Mouse (Mus musculus): Measurements from ENCODE around the gene Hoxb6. TPM values are rescaled to one million over a fixed set of nuclear protein-coding genes. Genes with fewer than 3 reads are reported as not detected.
A peak's percentile ranks its signal among the peaks of the same experiment; 100 is the strongest.

Hoxb6 gene
- total RNA-seq, 2 experiments from 2014 or later, result not detected

DNA sequence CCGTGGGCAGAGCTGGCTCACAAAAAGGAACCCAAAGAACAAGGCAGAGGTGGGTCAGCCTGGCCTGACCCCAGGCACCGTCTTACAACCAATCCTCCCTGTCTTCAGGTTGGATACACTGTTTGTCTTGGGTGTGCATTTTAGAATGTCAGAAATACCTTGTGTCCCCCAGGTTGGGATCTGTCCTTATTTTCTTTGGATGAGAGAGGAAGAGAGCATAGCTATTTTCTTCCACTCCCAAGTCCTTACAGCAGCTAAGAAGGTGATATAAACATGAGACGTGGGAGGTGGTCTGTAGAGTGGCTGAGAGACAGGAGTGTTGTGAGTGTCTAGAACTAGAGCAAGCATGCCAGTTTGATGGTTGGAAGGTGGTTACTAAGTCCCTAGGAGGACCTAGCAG is 5.2 kb downstream of the Hoxb6 start:
- no peak for ATAC-seq (replicated peaks; ENCODE audit: low FRiP score, low TSS enrichment, poor library complexity, severe bottlenecking)

DNA sequence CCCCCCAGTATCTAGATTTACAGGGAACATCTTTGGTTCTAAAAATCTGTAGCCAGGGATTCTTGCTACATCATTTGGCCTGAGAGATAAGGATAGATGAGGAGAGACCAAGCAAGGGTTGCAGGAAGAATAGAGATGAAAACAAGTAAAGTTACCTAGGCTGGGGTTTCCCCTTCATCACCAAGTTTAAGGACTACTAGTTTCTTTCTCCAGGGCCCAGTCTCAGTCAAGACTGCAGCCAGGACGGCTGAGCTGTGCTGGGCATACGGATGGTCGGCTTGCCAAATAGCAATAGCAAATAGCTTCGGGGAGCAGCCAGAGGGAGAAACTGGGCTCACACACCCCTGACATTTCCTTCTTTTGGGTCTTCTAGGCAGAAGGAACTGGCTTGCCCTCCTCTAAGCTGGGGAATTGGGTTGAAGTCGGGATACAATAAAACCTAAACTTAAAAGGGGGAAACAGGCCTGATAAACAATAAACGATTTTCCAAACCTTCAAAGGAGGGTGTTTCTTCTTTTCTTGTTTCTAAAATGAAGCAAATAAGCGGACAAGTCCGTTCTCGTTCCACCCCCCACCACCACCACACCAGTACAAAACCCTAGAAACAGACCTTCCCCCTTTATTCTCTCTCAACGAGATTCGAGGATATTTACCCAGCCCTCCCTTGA is 5.8 kb downstream of the Hoxb6 start:
- no peak for ATAC-seq (replicated peaks; ENCODE audit: low FRiP score, low TSS enrichment, poor library complexity, severe bottlenecking)

DNA sequence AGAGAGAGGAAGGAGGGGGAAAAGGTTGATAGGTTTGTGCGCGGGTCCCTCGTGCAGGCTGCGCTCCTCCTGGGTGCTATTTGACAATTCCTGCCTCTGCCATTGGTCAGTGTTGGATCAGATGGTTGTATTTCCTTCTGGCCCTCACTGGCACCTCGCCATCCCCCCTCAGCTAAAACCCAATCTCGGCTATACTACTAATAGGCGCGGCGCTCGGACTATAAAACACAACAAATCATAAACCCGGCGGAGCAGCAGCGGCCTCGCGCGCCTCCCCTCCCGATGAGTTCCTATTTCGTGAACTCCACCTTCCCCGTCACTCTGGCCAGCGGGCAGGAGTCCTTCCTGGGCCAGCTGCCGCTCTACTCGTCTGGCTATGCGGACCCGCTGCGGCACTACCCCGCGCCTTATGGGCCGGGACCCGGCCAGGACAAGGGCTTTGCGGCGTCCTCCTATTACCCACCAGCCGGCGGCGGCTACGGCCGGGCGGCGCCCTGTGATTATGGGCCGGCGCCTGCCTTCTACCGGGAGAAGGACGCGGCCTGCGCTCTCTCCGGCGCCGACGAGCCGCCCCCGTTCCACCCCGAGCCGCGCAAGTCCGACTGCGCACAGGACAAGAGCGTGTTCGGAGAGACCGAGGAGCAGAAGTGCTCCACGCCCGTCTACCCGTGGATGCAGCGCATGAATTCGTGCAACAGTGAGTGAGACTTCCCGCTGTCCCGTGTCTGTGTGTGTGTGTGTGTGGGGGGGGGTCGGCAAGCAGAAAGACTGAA is 6.8 kb downstream of the Hoxb6 start:
- no peak for ATAC-seq (replicated peaks; ENCODE audit: low FRiP score, low TSS enrichment, poor library complexity, severe bottlenecking)

DNA sequence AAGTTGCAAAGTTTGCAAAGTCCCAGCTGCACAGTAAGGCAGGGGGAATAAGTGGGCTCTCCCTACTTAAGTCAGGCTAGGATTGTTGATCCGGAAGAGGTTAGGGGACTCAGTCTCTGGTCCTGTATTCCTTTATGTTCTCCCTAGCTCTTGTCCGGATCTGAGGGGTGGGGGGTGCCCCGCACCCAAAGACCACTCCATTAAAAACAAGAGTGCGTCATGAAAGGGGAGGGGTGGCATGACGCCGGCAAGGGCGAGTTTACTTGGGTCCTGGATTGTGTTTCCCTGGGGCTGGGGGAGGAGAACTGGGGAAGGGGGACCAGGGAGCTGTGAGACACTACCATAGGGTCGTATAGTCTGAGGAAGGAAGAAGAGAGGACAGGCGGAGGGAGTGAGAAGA is 7.5 kb downstream of the Hoxb6 start:
- ATAC-seq (replicated peaks; ENCODE audit: low FRiP score, low TSS enrichment, poor library complexity, severe bottlenecking), result no peak

DNA sequence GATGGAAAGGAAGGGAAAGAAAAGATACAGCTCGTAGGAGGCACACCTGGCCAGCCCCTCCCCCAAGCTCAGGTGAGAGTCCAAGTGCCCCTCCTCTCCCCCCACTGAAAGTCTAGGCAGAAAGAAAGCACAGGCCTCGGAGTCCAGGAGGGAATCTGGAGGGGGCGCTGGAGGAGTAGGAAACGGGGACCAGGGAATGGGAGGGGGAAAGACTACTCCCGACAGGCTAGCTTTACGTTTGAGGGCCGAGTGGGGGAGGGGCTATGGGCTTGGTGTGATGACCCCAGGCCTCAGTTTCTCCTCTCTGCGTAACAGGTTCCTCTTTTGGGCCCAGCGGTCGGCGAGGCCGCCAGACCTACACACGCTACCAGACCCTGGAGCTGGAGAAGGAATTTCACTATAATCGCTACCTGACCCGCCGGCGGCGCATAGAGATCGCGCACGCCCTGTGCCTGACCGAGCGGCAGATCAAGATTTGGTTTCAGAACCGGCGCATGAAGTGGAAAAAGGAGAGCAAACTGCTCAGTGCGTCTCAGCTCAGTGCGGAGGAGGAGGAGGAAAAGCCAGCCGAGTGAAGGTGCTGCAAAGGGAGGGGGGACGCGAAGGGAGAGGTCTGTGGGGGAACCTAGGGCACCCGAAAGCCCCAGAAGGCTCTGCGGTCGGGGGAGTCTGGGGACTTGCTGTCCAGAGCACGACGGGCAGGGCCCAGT is 8.2 kb downstream of the Hoxb6 start:
- ATAC-seq (replicated peaks; ENCODE audit: low FRiP score, low TSS enrichment, poor library complexity, severe bottlenecking), result no peak

DNA sequence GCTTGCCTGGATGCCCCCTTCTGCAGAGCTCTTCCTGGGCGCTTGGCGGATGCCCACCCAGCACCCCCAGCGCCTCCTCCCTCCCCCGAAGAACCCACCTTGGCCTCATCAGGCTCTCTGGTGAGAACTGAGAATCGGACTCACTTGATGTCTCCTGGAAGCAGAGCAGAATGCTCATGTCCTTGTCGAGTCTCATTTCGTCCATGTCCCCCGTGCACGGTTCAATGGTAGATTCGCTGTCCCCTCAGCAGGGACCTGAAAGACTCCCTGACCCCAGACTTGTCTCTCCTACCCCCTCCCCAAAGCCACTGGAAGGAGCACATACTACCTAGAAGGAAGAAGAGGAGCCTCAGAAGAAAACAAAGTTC is 8.8 kb downstream of the Hoxb6 start:
- no peak for ATAC-seq (replicated peaks; ENCODE audit: low FRiP score, low TSS enrichment, poor library complexity, severe bottlenecking)

DNA sequence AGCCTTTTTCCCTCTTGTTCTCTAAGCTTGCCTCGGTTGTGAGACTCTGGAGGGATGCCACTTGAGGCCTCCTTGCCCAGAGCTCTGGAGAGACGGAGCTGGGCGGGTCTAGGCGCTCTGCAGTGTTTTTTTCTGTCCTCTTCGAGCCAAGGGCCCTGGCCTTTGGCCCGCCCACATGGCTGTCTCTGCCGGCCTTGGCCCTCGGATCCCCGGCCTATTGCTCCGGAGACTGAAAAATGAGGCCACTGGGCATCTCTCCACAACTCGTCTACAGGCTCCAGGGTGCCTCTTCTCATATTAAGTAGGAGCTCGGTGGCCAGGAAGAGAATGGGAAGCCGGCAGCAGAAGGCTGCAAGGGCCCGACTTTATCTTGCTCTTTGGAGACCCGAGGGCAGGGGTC is 9.6 kb downstream of the Hoxb6 start:
- no peak for ATAC-seq (replicated peaks; ENCODE audit: low FRiP score, low TSS enrichment, poor library complexity, severe bottlenecking)

DNA sequence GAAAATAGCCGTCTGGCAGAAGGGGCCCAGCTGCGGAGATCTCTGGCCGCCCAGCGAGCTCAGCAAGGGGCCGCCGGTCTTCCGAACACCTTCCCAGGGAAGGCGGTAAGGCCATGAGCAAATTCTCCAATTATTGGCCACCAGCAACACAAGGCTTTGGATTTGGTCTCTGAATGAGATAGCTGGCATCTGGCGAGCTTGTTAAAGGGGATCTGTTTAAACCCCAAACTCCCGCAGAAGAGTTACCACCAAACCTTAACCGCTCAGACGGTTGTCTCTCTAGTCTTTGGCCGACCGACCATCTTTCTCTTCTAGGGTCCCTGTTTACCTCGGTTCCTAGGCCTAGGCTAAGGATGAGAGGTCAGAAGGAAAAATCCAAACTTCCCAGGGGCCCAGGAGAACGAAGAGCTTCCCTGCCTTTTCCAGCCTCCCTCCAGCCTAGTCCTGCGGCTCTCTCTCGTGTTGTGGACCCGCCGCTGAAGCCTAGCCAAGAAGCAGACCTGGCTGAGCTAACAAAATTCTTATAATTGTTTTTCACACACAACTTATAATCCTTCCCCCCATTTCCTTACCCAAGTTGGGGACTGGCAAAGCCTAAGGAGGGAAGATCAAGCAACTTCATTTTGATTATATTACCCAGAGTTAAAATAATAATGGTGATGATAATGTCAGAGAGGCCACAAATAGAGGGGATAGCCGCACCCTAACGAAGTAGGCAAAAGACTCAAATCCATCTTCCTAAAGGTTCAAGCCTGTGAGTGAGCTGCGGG is 10.3 kb downstream of the Hoxb6 start:
- no peak for ATAC-seq (replicated peaks; ENCODE audit: low FRiP score, low TSS enrichment, poor library complexity, severe bottlenecking)

DNA sequence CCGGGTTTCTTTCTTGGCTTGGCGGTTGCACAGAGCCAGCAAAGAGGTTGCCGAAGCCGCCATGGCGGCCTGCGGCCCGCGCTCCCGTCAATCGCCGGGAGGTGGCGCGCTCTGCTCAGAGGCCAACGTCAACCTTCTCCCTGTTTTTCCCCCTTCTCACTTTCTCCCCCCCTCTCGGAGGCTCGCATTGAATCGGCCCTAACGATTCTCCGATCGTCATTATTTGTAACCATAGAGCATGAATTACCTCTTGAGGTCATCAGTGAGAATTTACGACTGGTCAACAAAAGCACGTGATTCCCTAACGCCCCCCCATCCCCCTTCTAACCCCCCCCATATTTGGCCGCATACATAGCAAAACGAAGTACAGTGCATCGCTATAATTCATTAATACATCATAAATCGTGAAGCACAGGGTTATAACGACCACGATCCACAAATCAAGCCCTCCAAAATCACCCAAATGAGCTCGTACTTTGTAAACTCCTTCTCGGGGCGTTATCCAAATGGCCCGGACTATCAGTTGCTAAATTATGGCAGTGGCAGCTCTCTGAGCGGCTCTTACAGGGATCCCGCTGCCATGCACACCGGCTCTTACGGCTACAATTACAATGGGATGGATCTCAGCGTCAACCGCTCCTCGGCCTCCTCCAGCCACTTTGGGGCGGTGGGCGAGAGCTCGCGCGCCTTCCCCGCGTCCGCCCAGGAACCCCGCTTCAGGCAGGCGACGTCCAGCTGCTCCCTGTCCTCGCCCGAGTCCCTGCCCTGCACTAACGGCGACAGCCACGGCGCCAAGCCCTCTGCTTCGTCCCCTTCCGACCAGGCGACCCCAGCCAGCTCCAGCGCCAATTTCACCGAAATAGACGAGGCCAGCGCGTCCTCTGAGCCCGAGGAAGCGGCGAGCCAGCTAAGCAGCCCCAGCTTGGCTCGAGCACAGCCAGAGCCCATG is 11.1 kb downstream of the Hoxb6 start, which contains the start of gene Hoxb5:
Hoxb5 (plus strand) TSS at position 186 of the 949 bp plus-strand sequence.
- ATAC-seq (replicated peaks; ENCODE audit: low FRiP score, low TSS enrichment, poor library complexity, severe bottlenecking), result peak; percentile 59; the same call in 1 of the 2 replicates

DNA sequence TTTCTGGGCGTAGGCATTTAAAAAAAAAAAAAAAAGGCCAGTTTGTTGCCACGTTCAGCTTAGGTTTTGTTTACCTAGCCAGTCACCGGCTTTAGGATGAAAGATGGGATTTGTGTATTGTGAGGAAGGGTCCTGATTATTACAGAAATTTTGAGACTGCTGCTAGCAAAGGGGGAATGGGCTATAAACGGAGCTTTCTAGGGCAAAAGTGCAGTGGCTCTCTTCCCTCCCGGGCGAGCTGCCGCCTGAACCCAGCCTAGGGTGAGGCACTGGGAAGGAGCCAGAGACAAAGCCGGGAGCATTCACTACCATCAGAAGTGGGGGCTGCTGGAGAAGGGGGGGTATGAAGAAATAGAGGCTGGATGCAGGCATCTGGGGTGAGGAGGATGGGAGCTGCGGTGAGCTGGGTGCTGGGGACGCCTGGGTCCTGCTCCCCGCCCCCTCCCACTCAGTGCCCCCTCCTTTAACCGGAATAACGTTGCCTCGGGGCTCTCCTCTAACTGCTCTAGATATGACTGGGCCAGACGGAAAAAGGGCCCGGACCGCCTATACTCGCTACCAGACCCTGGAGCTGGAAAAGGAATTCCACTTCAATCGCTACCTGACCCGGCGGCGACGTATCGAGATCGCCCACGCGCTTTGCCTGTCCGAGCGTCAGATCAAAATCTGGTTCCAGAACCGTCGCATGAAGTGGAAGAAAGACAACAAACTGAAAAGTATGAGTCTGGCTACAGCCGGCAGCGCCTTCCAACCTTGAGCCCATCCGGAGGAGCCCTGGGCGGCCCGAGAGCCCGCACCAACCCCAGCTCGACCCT is 12.3 kb downstream of the Hoxb6 start:
- no peak for ATAC-seq (replicated peaks; ENCODE audit: low FRiP score, low TSS enrichment, poor library complexity, severe bottlenecking)

DNA sequence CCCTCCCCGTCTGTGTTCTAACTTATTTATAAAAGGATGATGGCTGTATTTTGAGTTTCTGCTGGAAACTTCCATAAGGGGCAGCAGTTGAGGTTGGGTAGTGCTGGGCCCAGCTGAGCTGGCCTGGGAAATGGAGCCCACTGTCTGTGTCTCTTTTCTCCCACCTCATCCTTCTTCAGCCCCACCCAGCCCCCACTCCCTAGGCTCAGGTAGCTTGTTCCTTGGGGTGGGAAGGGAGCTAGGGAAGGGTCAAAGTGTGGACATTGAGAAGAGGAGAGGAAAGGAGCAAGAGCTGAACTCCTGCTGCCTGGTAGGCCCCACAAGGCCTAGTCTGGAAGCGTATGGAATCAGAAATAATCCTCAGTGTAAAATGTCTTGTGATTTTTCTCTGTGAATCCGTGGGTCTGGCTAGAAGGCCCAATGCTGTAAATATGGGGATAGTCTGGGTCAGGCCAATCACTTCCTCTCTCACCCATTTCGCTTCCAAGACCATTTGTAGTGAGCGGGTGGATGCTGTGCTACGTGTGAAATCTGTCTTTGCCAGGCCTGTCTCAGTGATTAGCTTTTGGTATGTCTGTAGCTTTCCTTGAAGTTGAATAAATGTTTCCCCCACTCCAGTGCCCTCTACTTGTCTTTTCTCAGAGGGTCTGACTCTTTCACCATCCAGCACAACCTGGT is 13.4 kb downstream of the Hoxb6 start:
- no peak for ATAC-seq (replicated peaks; ENCODE audit: low FRiP score, low TSS enrichment, poor library complexity, severe bottlenecking)

DNA sequence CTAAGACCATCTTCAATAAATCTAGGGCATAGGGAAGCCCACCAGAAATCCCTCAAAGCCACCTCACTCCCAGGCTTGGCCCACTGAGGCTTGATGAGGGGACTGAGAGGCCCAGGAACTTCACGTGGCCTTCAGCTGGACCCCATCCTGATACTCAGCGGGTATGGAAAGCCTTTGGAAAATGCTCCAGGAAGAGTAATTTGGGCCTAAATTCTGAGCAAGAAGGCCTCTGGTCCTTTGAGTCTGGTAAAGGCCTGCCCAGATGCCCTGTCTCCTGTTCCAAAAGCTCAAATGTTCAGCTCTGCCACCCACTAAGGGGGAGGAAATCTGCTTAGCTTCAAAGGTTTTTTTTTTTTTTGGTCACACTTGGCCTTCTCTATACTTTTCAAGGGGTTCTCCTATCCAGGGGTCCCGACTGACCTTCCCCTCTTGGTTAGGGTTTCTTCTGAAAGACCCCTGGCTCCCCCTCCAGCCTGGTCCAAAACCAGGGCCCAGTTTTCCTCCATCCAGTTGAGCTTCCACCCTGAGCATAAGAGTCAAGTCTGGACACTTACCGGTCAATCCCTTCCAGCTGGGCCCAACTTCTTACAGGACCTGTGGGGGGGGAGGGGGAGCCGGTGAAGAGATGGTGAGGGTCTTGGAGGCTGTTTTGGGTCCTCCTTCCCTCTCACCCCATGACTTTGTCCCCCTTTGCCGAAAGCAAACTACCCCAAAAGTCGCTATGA is 14.1 kb downstream of the Hoxb6 start:
- no peak for ATAC-seq (replicated peaks; ENCODE audit: low FRiP score, low TSS enrichment, poor library complexity, severe bottlenecking)

DNA sequence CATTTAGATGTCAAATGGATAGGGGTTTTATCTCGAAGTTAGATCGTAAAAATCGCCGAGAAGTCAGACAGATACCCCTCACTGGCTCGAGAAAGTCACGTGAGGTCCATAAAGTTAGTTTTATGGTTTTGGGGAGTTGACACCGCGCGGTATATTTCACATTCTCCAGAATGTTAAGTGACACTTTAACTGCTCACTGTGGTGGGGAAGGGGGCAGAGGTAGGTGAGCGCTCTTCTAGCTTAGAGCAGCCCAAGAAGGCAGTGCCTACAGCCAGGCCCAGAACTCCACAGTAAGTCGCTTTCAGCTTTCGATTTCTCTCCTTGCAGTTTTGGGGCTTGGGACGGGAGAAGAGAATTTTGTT is 14.6 kb downstream of the Hoxb6 start:
- no peak for ATAC-seq (replicated peaks; ENCODE audit: low FRiP score, low TSS enrichment, poor library complexity, severe bottlenecking)

DNA sequence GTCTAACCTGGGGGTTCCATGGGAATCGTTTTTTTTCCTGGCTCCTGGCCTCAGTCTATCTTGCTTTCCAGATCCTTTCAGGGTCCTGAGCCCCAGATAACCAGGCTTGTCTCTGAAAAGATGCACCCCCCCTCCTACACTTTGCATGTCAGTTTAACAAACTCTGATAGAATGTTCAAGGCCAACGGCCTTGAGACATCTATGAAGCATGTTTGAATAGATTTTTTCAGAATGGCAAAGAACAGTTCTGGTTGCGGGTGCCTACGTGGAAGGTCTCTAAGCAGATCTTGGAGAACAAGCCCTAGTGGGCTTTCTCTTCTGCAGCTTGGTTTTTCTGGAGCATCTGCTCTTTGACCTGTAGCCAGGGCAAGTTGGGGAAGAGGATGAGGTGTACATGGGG is 16.5 kb downstream of the Hoxb6 start:
- no peak for ATAC-seq (replicated peaks; ENCODE audit: low FRiP score, low TSS enrichment, poor library complexity, severe bottlenecking)

DNA sequence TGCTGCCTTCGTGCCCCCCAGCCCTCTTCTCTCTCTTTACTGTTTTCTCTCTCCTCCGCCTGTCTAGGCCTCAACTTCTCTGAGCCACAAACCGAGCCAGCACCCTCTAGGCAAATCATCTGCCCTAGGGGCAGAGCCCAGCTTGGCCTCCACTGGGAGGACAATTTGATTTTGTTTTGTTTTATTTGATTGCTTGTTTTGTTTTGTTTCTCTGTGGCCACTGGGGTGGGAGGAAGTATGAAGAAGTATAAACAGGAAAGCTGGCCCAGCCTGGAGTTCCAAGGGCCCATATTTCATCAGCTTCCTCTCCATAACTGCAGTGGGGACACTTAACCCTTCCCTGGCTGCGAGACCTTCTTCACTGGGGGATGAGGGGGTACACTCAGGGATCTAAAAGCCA is 17.0 kb downstream of the Hoxb6 start:
- no peak for ATAC-seq (replicated peaks; ENCODE audit: low FRiP score, low TSS enrichment, poor library complexity, severe bottlenecking)

DNA sequence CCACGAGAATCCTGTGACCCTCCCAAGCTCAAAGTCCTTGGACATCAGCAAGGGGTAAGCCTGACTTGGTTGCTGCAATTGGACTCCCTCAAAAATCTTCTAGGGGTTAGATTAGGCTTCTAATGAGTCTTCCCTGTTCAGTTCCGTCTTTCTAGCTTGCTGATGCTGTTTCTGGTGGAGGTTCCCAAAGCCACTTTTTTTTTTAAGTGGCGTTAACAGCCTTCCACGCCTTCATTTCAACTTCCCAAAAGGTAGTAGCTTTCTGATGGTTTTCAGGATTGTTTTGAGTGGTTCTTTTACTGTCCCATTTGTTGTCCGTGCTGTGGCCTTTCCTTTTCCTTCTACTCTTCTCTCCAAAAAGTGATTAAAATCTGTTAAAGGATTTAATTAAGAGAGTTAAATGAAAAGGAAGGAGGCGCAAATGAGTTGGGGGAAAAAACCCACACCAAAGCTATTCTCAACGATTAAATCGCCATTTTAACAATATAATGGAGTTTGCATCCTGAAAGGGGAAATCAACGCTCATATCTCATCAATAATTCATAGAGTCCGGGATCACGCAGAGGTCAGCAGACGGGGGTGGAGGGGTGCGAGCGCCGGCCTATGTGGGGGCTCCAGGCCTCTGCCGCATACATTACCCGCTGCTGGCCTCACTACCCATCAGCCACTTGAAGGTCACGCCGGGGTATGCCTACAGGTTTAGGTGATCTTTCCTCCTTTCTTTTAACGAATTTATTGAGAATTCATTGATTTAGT is 18.1 kb downstream of the Hoxb6 start:
- ATAC-seq (replicated peaks; ENCODE audit: low FRiP score, low TSS enrichment, poor library complexity, severe bottlenecking), result no peak

Measured in megakaryocyte-erythroid progenitor cell, adult 5-6 weeks (primary cell).